Mouse (Mus musculus) neutrophil, adult 65 days (primary cell): Measurements from ENCODE around the gene Cdan1. TPM values are rescaled to one million over a fixed set of nuclear protein-coding genes. Genes with fewer than 3 reads are reported as not detected.

ENCODE experiments used
- total RNA-seq: library from RNA; stranded (reverse); gene quantifications from 2 replicates; pipeline ENCODE4 v1.2.4, GENCODE M21; 2023

Cdan1 gene
- 14.9 and 23.1 TPM in 2 replicates for total RNA-seq

DNA sequence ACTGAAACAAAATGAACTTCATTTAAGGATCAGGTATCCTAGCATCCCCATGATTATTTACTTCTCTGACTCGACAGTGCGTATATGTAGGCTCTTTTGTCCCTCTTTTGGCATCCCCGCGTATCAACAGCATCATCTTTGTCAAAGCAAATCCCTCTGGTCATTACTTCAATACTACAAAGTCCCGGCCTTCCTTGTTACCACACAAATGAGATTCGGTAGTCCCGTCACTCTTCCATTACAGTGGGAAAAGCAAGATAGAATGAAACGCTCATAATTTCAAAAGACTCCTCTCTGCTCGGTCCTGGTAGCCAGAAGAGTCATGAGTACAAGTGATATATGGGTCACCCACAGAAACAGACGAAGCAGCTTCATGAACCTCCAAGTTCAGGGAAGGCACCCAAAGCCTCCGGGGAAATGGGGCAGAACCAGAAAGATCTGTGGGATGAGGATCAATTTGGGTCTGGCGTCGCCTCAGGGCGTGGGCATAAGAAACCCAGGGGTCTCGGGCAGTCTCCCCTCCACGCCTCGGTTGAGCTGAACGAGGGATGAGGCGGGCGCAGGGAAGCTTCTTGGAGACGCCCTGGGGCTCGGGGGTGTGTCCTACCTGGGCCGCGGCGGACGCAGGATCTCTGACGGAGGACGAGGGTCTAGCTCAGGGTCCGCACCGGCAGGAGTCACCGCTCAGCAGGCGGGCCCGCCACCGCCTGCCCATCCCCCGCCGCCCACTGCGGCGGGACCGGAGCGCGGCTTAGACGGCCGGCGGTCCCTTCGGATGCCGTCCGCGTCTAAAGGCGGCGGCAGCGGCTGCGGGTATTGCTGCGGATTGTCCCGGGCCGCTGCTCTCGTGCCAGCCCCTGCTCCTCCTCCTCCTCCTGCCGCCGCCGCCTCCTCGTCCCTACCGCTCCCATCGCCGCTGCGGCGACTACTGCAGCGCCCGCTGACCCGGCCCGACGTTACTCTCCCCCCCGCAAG is at the start of gene Cdan1:
TSS of gene Cdan1 (minus strand) at position 680 of the 975 bp plus-strand sequence.

DNA sequence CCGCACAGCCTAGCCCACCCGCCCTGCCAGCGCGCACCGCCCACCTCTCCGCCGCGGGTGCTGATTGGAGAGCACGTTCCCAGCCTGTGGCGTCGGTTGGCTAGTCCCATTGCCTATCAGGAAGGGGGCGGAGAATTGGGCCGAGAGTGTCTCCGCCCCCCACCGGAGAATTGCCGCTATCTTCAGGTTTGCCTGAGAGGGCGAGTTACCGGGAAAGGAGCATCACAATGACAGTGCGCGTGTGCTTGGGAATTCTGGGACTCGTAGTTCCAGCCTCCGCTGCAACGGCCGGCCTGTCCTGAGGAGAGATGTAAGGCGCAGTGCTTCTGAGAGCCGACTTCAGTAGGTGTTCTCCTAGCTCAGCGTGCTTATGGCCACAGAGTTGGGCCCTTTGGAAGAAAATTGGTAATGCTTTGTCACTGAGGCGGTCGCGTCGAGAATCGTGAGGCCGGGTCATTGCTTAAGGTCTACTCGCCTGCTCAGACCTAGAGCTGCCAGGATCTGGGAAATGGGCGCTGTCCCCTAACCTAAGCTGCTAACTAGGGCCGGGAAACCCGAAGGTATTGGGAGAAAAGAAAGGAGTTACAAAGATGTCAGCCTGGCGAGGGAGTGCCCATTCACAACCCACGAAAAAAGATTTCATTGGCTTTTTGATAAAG is 625 bp upstream of the Cdan1 start, which contains the start of gene Ttbk2:
TSS of gene Ttbk2 (minus strand) at position 181 of the 659 bp plus-strand sequence.

Other genes starting within 250 kb of the Cdan1 start
- gene Haus2, start 240.7 kb downstream of the Cdan1 start, total RNA-seq = 19.0 and 21.2 TPM in 2 replicates
- 28.4 and 28.8 TPM in 2 replicates for gene Lrrc57, start 240.6 kb downstream of the Cdan1 start, total RNA-seq
- 8.9 and 11.3 TPM in 2 replicates for gene Stard9, start 221.0 kb downstream of the Cdan1 start, total RNA-seq
- 4.1 and 7.5 TPM in 2 replicates for gene Ttbk2, start 476 bp upstream of the Cdan1 start, total RNA-seq
- gene Ubr1, start 120.6 kb upstream of the Cdan1 start, total RNA-seq = 26.6 and 38.8 TPM in 2 replicates
- gene Tmem62, start 126.9 kb upstream of the Cdan1 start, total RNA-seq = 8.8 and 10.1 TPM in 2 replicates
- 70.8 and 83.1 TPM in 2 replicates for gene Ccndbp1, start 158.3 kb upstream of the Cdan1 start, total RNA-seq
- gene Epb42, start 186.9 kb upstream of the Cdan1 start, total RNA-seq = 0.28 and 1.7 TPM in 2 replicates
- not detected in 2 replicates for gene Tgm5, start 235.7 kb upstream of the Cdan1 start, total RNA-seq